Mouse (Mus musculus) megakaryocyte, embryonic 14.5 days (primary cell): ENCODE results near the gene Acvr2b.

ENCODE experiments used
- FLI1 ChIP-seq: IDR thresholded peaks from 2 replicates; pipeline ENCODE4 v1.6.1; 2012; ENCODE audit warnings: low read length, inconsistent platforms, mixed read lengths
- GATA1 ChIP-seq: IDR thresholded peaks from 3 replicates; pipeline ENCODE4 v1.6.1; 2012; ENCODE audit warnings: mixed read lengths, low read length, inconsistent platforms, borderline replicate concordance

- TF ChIP-seq FLI1 (no peak), GATA1 (no peak)
Observed at GRCm38 (mm10) chr9:119469691-119470353, 67.9 kb downstream of the Acvr2b start.
